Mouse (Mus musculus): ENCODE results near the gene Sema7a.

GRCm38 (mm10) chr9:57963249-57963997 lies 23.5 kb downstream of the Sema7a start:
- TF ChIP-seq CTCF (IDR thresholded peaks at IDR 0.05; ENCODE audit: extremely low read depth, insufficient read depth, low read length): no peak
- no peak for TF ChIP-seq POLR2A (IDR thresholded peaks at IDR 0.05; ENCODE audit: extremely low read depth, insufficient read depth, low read length)
